Mouse (Mus musculus) right cerebral cortex, postnatal 14 days (tissue): ENCODE measurements at regions not wholly inside any gene's neighbourhood (a gene's known extent, or its start where the extent isn't known, plus 50 kb on each side); places are given as distances from the start of the nearest gene placed in this dataset.

Experiments
- DNase-seq: peaks from one replicate; pipeline ENCODE4 v3.0.0; 2022

DNA sequence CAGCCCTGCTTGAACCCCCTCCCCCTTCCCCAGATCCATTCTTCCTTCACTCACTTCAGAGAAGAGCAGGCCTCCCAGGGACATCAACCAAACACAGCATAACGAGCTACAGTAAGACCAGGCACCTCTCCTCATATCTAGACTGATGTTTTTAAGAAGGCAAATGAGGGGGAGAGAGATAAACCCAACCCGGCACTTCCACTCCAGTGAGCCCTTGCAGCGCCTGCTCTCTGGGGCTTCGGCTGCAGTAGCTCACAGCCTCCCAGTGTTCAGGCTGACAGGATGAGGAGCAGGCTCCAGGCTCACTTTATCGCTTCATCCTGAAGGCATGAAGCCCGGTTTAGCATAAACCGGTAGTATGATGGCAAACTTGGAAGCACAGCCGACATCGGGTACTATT, 162.9 kb upstream of the Prok2 start:
- no peak for DNase-seq

DNA sequence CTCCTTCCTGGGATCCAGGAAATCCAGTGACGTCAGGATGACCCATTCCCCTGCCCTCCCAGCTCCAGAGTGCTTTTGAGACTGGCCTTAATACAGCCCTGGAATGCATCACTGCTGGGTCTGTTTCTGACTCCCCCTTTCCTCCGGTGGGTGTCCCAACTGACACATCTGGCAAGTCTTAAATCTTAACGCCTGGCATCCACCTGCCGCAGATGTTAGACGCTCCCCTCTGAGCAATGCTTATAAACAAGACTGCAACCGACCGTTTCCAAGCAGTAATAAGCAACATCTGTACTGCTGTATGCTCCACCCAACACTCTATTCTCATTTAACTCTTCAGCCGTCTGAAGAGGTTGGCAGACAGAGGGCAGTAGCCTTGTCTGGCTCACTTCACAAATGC, 161.7 kb upstream of the Prok2 start:
- DNase-seq: no peak

DNA sequence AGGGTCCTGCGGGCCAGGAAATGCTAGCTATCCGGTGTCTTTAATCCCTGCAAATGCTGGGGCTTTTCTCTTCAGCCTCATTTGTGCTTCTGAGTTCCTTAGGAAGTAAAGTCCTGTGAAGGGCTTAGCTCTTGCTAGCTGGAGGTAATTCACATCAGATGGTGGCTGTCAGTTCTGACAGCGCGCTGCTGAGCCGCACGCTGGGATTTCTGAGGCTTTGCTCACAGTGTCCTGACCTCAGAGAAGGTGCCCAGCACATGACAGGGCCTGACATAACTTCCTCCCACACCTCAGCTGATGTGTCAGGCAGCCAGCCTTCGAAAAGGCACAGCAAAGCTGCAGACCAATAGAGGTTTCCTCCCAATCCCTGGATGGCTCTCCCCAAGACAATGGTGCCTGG, 158.6 kb upstream of the Prok2 start:
- DNase-seq: no peak

DNA sequence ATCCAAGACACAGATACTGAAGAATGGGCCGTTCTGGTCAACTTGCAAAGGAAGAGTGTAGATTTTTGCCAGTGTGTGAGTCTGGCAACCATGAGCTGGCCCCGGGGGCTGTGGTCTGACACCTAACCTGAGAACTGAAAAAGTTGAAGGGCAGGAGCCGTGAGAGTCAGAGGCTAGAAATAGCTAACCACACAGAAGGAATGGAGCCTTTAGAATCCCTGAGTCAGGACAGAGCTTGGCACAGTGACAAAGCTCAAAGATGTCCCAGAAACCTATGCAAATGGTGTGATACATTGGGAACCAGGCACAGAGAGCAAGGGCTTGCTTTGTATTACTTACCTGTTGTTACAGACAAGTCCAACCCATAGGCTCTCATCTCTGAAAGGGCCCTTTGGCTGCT, 157.9 kb upstream of the Prok2 start:
- DNase-seq: no peak

DNA sequence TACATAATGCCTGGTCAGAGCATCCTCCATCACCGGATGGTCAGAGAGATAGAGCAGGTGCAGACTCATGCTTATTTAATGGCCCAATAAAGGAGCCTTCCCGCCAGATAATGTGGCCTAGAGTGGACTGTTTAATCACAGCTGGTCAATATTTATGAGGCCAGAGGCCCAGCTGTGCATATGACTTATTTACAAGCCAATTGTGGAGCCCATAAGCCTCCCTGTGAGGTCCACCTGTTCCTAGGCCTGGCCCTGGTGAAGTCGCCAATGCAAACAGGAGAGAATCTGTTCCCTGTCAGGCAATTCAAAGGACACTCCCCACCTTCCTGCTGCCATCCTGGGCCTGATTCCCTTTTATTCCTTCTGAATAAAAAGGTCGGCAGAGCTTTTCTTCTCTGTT, 155.4 kb upstream of the Prok2 start:
- DNase-seq: no peak

DNA sequence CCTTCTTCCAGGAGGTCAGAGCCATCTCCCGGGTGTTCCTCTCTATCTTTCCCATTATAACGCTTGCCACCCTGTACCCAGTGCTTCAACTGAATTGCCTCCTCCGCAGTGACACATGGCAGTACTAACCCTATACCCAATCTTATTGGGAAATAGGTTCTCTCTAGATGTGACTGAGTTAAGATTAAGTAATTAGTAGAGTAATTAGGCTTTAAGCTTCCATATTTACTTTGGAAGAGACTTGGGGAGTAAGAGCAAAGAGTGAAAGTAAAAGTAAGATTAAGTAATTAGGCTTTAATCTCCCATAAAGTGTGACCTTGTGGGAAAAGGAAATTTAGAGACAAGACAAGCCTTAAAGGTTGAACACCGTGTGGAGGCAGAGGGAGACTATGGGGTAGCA, 148.7 kb upstream of the Prok2 start:
- no peak for DNase-seq

DNA sequence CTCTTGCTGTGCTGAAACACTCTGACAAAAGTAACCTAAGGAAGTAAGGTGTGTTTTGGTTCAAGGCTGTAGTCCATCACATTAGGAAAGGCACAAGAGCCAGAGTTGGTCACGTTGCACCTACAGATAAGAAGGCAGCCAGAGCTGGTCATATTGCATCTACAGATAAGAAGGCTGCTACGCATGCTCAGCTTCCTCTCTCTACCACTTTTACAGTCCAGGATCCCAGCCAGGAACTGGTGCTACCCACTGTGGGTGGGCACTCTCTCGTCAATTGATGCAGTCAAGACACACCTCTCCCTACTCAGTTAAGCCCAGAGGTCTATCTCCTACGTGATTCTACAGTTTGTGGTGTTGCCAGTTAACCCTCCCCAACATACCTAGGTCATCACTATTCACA, 147.8 kb upstream of the Prok2 start:
- DNase-seq: no peak

DNA sequence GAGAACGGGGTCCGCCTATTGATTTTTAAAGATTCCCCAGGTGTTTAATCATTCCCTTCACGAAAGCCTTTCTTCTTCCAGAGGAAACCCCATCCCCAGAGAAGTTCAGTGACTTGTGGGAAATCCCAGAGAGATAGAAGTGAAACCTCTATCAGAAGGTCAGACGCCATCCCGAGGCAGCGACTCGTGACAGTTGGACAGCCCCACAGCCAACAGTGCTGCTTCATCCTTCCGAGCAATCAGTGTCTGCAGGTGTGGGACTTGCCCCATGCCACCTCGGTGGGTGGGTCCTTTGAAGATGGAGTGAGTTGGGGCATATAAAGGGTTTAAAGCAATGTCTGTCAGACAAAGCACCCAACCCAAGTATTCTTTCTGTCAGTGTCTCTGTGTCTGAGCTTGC, 139.9 kb upstream of the Prok2 start:
- DNase-seq: no peak

DNA sequence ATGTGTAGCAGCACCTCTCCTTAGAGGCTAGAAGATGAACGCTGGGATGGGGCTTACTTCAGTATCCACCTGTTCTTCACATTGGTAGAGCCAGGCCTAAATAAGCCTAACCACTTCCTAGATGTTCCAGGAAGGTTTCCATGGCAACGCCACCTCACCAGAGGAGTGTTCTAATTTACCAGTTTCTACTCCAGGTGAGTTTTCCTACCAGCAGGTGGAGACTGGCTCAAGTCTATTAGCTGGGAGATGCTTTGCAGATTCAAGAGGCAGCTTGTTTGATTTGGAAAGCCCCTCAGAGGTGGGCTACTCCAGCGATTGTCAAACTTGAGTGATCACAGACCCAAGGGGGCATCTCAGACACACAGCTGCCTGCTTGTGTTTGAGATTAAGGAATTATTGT, 138.8 kb upstream of the Prok2 start:
- DNase-seq: peak; percentile 36

DNA sequence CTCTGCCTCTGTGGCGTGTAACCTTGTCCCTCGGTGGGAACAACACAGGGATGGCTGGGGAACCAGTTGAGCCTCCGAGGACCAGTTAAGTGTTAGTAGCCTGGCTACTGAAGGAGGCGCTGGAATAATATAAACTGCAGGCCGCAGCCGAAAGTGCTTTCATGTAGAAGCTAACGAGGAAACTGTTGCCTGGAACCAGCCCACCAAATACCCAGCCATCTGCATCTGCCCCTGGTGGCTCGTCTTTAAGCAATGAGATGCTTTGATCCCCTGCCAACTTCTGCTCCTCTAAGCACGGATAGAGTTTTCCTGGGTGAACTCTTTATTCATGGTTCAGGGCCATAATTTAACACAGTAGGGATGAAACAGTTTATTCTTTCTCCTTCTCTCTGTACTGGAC, 137.2 kb upstream of the Prok2 start:
- DNase-seq: peak; percentile 9

DNA sequence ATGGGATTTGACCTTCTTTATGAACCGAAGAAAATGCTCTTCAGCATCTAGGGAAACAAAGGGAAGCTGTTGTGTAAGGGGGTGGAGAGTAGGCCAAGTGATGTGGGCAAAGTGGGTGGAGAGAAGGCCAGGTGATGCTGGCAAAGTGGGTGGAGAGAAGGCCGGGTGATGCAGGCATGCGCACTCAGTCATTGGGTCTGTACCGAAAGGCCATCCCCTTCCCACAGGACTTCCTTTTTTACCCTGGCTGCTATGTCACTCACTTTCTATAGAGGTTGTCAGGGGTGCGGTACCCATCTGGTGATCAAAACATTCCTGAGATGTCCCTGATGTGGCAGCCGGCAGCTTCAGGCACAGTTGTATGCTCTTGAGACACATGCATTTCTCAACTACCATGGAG, 131.2 kb upstream of the Prok2 start:
- DNase-seq: no peak

DNA sequence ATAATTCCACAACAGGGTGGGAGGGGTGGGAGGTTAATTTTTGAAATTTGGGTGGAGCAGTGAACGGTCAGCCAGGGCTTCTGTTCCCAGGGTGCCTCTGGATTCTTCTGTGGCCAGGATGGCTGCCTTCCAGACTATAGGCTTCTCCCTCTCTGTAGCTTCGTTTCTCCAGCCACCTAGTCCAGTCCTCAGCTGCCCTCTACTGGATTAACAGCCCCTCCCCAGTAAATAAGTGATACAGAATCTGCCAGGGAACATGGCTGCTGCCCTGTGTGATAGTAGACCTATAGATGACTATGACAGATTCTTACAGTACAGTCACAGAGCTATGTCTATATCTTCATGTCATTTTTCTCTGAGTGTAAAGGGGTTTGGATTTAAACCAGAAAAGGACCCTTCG, 127.5 kb upstream of the Prok2 start:
- DNase-seq: no peak

DNA sequence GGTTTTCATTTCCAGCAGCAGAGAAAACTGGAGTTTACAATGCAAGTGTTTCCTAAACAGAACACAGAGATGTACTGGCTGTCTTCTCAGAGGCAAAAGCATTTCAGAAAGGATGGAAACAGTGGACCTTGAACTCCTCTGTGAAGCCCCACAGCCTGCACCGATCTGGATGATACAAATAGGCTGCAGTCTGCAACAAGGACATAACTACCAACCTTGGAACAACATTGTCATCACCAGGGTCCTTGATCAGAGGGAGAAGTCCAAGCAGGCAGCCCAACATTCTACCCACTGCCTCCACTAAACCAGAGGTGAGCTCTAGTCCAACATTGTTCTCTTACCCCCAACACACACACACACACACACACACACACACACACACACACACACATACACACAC, 124.5 kb upstream of the Prok2 start:
- DNase-seq: no peak

DNA sequence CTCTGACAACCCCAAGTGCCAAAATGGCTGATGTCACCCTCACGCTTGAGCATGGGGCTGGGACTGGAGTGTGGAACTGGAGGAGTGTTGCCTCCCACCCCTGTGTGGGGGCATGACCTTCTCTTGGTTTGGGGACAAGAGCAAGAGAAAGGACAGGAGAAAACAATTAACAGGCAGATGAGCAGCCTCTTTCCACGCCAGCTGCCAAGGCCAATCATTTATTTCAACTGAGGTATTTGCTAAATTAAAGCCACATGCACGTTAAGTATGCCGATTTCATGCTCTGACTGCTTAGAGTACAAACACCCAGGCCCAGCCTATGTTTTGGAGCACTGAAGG, 119.3 kb upstream of the Prok2 start:
- no peak for DNase-seq

DNA sequence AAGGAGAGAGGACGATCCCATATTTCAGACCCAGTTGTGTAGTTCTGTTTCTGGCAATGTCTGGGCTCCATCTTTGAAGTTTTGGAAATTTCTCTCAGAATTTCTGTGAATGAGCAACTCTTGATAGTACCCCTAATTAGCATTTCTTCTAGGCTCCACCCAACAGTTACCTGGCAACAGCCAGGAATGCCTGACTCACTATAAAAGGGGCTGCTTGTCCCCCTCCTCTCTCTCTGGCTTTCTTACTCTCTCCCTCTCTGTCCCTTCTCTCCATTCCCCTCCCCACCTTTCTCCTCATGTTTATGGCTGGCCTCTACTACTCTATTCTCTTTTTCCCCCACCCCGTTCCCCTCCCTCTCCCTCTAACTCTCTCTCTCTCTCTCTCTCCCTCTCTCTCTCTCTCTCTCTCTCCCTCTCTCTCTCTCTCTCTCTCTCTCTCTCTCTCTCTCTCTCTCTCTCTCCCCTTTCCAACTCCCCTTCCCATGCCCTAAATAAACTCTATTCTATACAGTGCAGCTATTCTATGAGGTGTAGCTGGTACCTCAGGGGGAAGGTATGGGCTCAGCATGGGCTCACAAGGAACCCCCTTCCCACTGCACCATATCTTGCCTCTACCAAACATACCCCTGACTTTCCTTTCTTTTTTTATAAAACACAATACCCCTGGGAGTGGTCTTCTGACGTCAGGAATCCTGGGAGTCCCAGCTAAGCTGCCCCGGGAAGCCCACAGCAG, 118.7 kb upstream of the Prok2 start:
- DNase-seq: no peak

DNA sequence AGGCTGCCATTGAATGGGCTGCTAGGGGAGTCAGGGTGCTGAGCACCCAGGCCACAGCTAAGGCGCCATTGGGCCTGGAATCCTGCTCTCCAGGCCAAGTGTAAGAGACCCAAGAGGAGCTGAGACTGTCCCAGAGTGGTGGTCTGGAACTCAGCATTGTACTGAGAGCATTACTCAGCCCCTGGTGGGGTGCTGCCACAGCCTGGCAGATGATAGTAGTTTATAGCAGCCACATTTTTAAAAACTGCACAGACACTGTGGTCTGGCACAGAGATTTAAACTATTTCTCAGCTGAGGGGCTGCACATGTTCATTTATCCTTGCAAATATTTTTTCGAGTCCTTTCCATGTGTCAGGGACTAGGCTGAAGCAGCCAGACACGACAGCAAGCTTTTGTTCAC, 117.3 kb upstream of the Prok2 start:
- no peak for DNase-seq

DNA sequence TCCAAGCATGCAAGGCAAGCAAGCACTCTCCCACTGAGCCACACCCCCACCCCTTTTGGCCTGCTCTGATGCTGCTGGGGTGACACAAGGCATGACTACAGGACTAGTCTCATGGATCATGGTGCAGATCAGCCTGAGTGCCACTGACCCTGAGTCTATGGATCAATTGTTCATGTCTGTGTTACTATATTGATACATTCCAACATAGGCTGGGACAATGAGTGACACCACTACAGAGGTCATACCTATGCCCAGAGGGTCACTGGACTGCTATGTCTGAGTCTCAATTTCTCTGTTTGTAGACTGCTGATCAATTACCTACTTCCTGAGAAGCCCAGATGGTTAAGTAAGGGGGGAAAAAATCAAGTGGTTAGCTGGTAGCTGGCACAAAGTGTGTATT, 116.5 kb upstream of the Prok2 start:
- DNase-seq: no peak

DNA sequence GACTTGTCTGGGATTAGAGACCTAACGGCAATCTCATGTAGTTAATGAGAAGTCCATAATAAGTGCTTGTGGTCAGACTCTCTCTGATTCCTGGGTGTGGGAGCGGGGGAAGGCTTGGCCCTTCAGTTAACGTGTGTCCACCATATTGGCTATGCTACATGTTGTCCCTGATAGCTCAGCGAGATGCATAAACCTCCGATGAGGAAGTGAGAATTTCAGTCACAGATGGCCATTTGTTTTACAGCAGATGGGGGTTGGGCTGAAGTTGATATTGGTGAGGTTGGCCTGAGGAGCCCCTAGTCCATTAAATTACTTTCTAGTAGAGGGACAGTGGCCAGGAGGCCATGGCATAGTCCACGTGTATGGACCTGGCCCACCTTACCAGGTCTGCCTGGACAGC, 114.6 kb upstream of the Prok2 start:
- no peak for DNase-seq

DNA sequence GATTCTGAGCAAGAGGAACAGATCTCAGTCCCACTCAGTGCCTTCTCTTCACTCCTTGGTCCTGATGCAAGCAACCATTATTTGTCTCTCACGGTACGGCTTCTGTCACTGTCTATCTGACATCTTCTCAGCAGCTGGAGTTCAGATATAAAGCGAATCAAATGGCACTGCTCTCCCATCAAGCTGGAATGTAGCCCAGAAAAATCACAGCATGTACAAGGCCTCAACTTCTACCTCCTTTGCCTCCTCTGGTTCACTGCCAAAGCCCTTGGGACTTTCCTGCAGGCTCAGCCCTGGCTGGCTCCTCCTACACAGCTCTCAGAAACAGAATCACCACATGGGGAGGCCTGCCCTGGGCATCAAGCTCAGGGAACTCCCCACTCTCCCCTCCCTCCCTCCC, 107.1 kb upstream of the Prok2 start:
- DNase-seq: no peak

DNA sequence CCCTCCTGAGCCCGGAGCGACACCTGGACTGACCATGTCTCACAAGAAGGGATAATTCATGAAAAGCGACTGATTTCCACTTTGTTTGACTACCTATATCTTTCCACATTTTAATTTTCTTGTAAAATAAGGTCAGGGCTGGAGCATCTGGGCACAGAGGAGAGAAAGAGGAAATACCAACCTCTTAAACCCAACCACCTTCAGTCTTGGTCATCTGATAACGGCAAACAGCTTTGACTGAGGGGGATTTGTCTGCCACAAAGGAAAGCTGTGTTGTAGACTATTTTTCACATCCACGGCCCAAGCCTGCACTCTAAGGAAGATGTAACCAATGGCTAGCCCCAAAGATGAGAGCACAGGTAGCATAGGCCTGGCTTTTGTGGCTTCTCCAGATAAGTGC, 101.4 kb upstream of the Prok2 start:
- DNase-seq: no peak

DNA sequence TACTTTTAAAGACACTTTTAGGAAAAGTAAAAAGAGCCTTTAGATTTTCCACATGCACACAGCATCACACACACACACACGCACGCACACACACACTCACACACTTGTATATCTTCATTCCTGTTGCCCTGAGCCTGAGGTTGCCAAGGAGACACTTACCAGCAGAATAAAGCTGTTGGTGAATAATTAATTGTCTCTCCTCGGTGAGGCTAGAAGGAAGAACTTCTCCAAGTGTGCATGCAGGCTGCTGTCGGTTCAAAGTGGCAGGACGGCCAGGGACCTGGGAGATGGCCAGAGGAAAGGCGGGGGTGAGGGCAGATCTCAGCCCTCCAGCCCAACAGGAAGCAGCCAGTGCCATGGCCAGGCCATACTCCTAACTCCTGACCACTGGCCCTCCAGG, 98.6 kb upstream of the Prok2 start:
- DNase-seq: peak; percentile 7

DNA sequence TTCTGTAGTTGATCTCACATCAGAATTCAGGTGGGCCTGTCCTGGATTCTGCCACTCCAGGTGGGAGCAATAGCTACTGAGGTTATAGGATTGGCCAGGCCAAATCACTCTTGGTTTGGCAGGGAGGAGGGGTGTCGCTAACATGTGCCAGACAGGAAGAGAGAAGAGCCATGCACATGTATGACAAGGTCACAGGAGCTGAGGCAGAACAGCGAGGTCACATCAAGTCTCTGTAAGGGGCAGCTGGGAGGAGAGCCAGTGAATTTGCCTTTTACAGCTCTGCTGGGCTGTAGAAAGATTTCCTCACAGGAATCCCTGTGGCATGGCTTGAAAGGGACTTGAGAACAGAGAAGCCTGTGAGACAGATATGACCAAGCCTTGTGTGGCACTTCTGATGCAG, 96.3 kb upstream of the Prok2 start:
- no peak for DNase-seq

DNA sequence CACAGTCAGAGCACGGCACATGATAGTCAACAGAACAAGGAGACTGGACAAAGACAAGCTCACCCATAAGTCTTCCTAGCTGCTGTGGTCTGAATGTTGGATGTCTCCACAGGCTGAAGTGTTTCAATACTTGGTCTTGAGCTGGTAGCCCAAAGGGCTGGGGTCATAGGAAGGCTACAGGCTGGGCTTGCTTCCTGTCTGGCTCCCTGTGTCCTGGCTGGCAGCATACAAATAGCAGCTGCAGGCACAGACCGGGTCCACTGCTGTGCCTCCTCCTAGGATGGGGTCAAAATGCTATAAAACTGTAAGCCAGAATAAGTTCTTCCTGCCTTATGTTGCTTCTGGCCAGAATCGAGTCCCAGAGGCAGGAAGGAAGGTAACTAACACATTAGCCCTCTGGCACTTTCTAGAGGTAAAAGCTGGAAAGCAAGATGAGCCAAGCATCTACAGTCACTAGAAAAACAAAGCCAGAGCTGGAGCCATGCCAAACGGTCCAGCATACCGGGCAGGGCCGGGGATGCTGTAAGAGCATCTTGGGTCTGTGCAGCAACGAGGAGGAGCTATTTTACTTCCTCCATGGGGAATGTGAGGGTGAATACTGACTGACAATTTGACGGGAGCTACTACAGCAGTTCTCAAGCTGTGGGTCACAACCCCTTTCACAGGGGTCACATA, 93.2 kb upstream of the Prok2 start:
- peak; percentile 10 for DNase-seq

DNA sequence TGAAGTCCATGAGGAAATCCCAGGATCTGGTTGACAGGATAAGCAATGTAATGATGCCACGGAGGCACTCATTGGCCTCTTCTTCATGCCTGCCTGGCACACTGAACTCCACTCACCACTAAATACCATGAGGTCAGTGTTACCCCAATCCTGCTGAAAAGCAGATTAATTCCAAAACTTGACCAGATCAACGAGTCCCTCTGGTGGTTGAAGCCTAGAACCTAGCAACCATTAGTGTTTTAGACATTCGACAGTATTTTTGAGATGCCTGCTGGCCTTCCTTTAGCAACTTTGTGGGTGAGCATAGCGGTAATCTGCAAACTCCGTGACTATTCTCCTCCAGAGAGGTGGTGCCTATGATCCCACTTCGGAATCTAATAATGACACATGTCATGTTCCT, 92.3 kb upstream of the Prok2 start:
- DNase-seq: no peak

DNA sequence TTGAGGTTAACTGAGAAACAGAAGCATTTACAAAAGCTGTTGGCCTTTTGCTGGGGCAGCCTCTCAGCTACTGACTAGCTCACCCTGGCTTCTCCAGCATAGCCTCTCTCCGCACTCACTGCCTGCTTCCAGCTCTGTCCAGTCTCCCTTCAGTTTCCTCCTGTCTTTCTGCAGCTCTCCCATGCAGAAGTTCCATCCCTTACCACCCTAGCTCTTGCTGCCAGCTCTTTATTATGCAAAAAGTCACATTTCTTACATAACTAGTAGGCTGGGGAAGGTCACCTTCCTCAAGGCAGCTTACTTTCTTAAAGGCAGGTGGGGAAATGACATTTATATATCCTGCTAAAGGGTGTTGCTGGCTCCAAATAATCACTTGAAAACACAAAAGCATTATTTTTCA, 91.1 kb upstream of the Prok2 start:
- DNase-seq: no peak
